Mouse (Mus musculus) stomach, postnatal 0 days (tissue): Measurements from ENCODE around the gene Dhx37. TPM values are rescaled to one million over a fixed set of nuclear protein-coding genes. Genes with fewer than 3 reads are reported as not detected.
A peak's percentile ranks its signal among the peaks of the same experiment; 100 is the strongest.

Source experiments
- ATAC-seq: fragments of 200-750 bp; cut with Nextera tagmentation; 2 replicates; pipeline ENCODE4 v1.8.0; 2017; ENCODE audit not compliant: low FRiP score, low TSS enrichment
- DNase-seq: peaks from one replicate; pipeline ENCODE4 v3.0.0-alpha.2; 2016; ENCODE audit warnings: low spot score
- H3K27ac ChIP-seq: fragments of 300-500 bp; sonication (generic); replicated peaks from 2 replicates; pipeline ENCODE4 v1.5.1; 2014; ENCODE audit warnings: mild to moderate bottlenecking, control low read depth
- H3K27me3 ChIP-seq: fragments of 300-500 bp; sonication (generic); 2 replicates; pipeline ENCODE4 v1.6.1; 2014; ENCODE audit warnings: low read length; ENCODE audit not compliant: control insufficient read depth, insufficient read depth
- H3K36me3 ChIP-seq: fragments of 300-500 bp; sonication (generic); 2 replicates; pipeline ENCODE4 v1.6.1; 2014; ENCODE audit warnings: low read length, mixed read lengths; ENCODE audit not compliant: control insufficient read depth, insufficient read depth
- H3K4me1 ChIP-seq: fragments of 300-500 bp; sonication (generic); replicated peaks from 2 replicates; pipeline ENCODE4 v1.6.1; 2014; ENCODE audit warnings: antibody characterized with exemption; ENCODE audit not compliant: control insufficient read depth, insufficient read depth
- H3K4me2 ChIP-seq: fragments of 300-500 bp; sonication (generic); replicated peaks from 2 replicates; pipeline ENCODE4 v1.6.1; 2014; ENCODE audit warnings: low read depth, mild to moderate bottlenecking, control low read depth, moderate library complexity
- H3K4me3 ChIP-seq: fragments of 300-500 bp; sonication (generic); 2 replicates; pipeline ENCODE4 v1.5.1; 2014; ENCODE audit warnings: low read depth, low read length, control low read depth
- H3K9ac ChIP-seq: fragments of 300-500 bp; sonication (generic); 2 replicates; pipeline ENCODE4 v1.6.1; 2014; ENCODE audit warnings: mild to moderate bottlenecking, low read length, control low read depth, mixed read lengths
- H3K9me3 ChIP-seq: fragments of 300-500 bp; sonication (generic); 2 replicates; pipeline ENCODE4 v1.6.1; 2016; ENCODE audit warnings: low read length; ENCODE audit not compliant: control insufficient read depth
- CTCF ChIP-seq: IDR thresholded peaks from 2 replicates; pipeline ENCODE4 v1.5.1; 2016; ENCODE audit warnings: antibody characterized with exemption, low read depth, mild to moderate bottlenecking, moderate library complexity
- EP300 ChIP-seq: optimal IDR thresholded peaks from 2 replicates; pipeline ENCODE3; 2016; ENCODE audit warnings: antibody characterized with exemption
- WGBS: fragments of 180-500 bp; shearing (Covaris S2); extraction: QIAGEN DNeasy Blood & Tissue Kit; methylation state at CpG from one replicate; pipeline ENCODE4 v1.1.7; 2014; 5-methylcytosine and 5-hydroxymethylcytosine counted together
- polyA plus RNA-seq: library from polyadenylated mRNA; unstranded; fragments of >200 nt; fragmentation: Nextera tagmentation; extraction: Ambion mirVana; gene quantifications from 2 replicates; pipeline ENCODE4 v1.2.1, GENCODE M21; 2015

Dhx37 gene
- polyA plus RNA-seq, result 3.3 and 4.5 TPM in 2 replicates

DNA sequence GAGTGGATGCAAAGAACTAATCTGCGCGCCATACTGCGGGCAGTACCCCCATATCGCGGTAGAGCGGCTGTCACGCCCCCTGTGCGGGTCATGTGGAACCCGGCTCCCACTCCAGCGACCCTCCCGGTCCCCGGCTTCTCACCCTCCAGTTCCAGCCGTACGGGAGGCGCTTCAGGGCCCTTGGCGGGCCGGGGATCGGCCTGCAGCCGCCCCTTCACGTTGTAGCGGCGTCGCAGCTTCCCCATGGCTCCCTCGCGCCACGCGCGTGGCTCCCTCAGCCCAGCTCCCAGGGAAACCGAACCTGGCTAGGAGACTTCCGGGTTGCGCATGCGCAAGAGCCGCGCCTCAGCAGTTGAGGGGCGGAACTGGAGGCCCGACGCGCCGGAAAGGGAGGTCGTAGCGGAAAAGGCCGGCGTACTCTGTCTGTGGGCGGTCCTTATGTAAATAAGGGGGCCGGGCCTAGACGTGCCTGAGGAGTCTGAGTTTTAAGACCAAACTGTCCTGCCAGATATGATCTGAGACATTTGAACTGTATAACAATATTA is at the start of gene Dhx37:
Gene Dhx37 (minus strand): TSS at position 329 of the 545 bp plus-strand sequence.
- Histone ChIP-seq H3K9ac (peak within 1 kb of the TSS; percentile 83), H3K27me3 (no peaks in the 10 kb centered on the region), H3K4me2 (peak within 1 kb of the TSS; percentile 99), H3K9me3 (no peaks in the 10 kb centered on the region), H3K27ac (peak within 1 kb of the TSS; percentile 70), H3K4me1 (peaks cover 4% of the 10 kb centered on the region; the same call in 1 of the 2 replicates), H3K36me3 (0 out of 2 replicates have a peak, but pooled peaks cover 4% of the 10 kb centered on the region), H3K4me3 (peak within 1 kb of the TSS; percentile 72)
- ATAC-seq (peak; percentile 95), DNase-seq (peak; percentile 95)
- TF ChIP-seq EP300, result no peak
- TF ChIP-seq CTCF, result no peak; the same call in 1 of the 2 replicates
- WGBS, result under 1% methylated on average over 45 of the region's 46 CpGs

DNA sequence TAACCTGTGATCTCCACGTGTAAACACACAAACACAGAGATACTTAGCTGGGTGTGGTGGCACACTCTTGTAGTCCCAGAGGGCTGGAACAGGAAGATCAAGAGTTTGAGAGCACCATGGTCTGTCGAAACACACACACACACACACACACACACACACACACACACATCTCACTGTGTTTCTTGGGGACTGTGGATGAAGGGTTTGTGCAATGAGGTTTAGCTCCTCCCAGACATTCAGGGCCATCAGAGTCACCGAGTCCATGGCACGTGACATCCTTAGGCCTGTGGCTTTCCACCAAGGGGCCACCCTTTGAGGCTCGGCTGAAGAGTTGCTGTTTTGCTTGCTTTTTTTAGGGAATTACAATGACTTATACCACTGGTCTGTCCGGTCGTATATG is 48.6 kb upstream of the Dhx37 start:
- no peak overlapping the region for H3K27ac ChIP-seq
- TF ChIP-seq EP300 (no peak), CTCF (no peak)
- DNase-seq, result no peak
- 86% methylated on average over 7 of the region's 7 CpGs for WGBS
- H3K9me3 ChIP-seq, result no peaks in the 10 kb centered on the region
- no peak overlapping the region for H3K4me3 ChIP-seq
- H3K9ac ChIP-seq, result no peak overlapping the region
- H3K27me3 ChIP-seq, result no peaks in the 10 kb centered on the region
- no peaks in the 10 kb centered on the region for H3K4me1 ChIP-seq
- no peaks in the 10 kb centered on the region; the same call in 1 of the 2 replicates for H3K36me3 ChIP-seq
- H3K4me2 ChIP-seq, result no peak overlapping the region
- no peak for ATAC-seq

GRCm38 (mm10) chr5:125480434-125481231 is 46.7 kb upstream of the Dhx37 start:
- no peaks in the 10 kb centered on the region; the same call in 1 of the 2 replicates for H3K36me3 ChIP-seq
- no peak for ATAC-seq
- no peaks in the 10 kb centered on the region for H3K9me3 ChIP-seq
- H3K4me2 ChIP-seq, result no peak overlapping the region; the same call in 1 of the 2 replicates
- H3K27me3 ChIP-seq, result no peaks in the 10 kb centered on the region
- H3K27ac ChIP-seq, result no peak overlapping the region; the same call in 1 of the 2 replicates
- peaks cover 5% of the 10 kb centered on the region; the same call in 1 of the 2 replicates for H3K4me1 ChIP-seq
- no peak for DNase-seq
- WGBS, result 63% methylated on average over 11 of the region's 11 CpGs
- no peak for TF ChIP-seq CTCF
- TF ChIP-seq EP300, result no peak
- no peak overlapping the region for H3K4me3 ChIP-seq
- H3K9ac ChIP-seq, result peak overlapping the region; percentile 27

DNA sequence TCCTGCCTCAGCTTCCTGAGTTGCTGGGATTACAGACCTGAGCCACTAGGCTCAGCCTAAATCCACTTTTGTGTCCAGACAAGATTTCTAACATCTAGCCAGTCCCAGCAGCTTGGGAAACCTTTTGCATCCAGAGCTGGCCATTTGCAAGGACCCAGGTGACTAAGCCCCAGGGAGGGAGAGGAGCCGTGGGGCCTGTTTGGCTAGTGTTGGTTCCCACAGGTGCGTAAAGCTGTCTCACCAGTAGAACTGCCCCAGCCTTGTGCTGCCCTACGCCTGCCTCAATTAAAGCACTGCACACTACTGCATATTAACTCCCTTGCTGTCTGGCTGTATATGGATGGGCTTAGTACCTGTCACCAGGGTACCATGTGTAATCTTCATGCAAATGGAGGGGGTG is 45.5 kb upstream of the Dhx37 start:
- DNase-seq (no peak), ATAC-seq (no peak)
- Histone ChIP-seq H3K9ac (no peak overlapping the region), H3K9me3 (no peaks in the 10 kb centered on the region), H3K27me3 (no peaks in the 10 kb centered on the region), H3K4me1 (peaks cover 5% of the 10 kb centered on the region; the same call in 1 of the 2 replicates), H3K36me3 (no peaks in the 10 kb centered on the region), H3K27ac (no peak overlapping the region), H3K4me2 (no peak overlapping the region), H3K4me3 (no peak overlapping the region)
- WGBS, result 77% methylated on average over 3 of the region's 3 CpGs
- no peak for TF ChIP-seq EP300
- no peak for TF ChIP-seq CTCF

DNA sequence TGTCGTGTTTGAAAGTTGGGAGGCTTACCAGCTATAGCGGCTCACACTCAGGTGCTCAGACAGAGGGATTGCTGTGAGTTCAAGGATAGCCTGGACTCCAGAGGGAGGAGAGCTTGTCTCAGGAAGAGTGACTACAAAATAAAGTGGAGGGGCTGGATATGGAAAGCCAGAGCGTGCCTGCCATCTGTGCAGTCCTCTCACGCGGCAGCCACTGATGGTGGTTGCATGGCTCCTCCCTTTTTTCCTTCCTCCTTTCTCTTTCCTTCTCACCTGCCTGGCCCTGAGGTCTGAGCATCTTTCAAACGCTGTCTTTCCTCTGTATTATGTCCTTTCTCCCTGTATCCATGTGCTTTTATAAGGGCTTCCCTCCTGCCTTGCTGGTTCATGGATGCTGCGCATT is 44.1 kb upstream of the Dhx37 start:
- H3K9ac ChIP-seq, result no peak overlapping the region
- TF ChIP-seq CTCF, result no peak
- no peaks in the 10 kb centered on the region for H3K27me3 ChIP-seq
- no peak overlapping the region for H3K4me3 ChIP-seq
- peak overlapping the region; percentile 85; the same call in 1 of the 2 replicates for H3K4me2 ChIP-seq
- ATAC-seq (no peak), DNase-seq (no peak)
- no peaks in the 10 kb centered on the region for H3K36me3 ChIP-seq
- 77% methylated on average over 7 of the region's 7 CpGs for WGBS
- H3K27ac ChIP-seq, result no peak overlapping the region
- no peaks in the 10 kb centered on the region for H3K9me3 ChIP-seq
- H3K4me1 ChIP-seq, result peaks cover 5% of the 10 kb centered on the region; the same call in 1 of the 2 replicates
